Mouse (Mus musculus) retina, postnatal 7 days (tissue): Measurements from ENCODE around the gene Mrps24.

ENCODE experiments used
- DNase-seq: peaks from one replicate; pipeline ENCODE4 v3.0.0-alpha.2; 2012; ENCODE audit warnings: low read depth, low spot score

Mrps24 gene

DNA sequence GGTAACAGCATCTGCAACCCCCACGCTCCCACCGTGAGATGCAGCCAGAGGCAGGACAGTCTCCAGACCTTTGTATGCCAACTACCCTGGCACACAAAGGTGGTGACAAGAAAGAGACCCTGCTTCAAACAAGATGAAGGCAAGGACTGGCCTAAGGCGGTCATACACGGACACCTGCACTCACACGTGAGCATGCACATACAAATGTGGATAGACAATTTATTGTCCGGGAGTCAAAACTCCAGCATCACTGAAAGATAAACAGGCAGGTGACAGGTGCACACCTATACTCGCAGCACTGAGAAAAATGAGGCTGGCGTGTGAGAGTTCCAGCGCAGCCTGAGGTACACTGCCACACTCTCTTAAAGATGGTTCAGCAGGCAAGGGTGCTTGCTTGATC, 9.5 kb downstream of the Mrps24 start:
- no peak for DNase-seq

DNA sequence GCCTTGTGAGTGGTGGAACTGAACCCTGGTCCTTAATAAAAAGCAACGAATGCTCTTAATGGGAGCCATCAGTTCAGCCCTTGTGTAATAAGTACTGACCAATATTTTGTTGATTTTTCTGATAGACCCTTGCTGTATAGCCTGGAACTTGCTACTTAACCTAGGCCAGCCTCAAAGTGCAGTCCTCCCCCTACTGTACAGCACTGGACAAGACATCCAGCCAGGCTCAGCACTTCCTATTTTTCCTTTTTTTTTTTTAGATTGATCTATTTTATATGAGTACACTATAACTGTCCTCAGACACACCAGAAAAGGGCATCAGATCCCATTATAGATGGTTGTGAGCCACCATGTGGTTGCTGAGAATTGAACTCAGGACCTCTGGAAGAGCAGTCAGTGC, 12.1 kb downstream of the Mrps24 start:
- DNase-seq = no peak

DNA sequence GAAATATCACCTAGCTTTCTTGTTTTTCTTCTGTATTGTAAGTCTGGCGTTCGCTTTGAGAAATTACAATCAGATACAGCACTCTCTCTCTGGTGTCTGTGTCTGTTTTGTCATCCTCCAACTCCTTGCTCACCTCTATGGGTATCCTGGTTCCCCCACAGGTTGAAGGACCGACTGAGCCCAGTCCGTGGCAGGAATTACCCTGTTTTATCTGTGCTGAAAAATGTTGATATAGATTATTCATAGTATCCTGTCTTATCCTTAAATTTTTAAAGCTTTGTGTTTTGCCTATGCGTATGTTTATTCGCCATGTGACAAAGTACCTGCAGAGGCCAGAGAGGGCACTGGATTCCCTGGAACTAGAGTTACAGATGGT, 12.5 kb downstream of the Mrps24 start:
- no peak for DNase-seq

DNA sequence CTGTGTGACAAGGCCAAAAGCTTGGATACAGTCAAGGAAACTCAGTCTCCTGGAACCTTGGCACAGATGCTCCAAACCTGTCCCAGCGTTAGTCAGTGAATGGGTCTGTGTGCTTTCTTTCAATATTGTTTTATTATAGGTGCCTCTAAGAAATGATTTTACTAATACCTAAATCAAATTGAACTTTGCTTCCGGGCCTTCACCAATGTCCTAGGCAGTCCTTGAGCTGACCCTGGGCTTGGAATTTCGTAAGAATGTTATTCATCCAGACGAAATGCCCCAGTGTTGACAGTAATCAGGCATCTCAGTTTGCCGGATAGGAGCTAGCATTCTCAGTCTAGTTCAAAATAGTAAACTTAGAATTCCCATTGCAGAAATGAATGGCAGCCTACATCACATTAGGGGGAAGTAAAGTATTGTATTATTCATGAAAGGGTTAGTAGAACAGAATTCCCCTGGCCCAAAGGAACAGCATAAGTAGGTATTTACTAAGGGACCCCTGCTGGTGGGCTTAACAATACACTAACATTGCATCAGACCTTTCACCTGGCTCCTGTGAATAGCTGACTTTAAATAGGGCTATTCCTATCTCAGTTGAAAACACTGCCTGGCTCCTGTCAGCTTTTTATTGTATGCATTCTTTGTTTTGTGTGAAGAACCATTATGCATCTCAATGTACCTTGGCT, 13.1 kb downstream of the Mrps24 start:
- no peak for DNase-seq

DNA sequence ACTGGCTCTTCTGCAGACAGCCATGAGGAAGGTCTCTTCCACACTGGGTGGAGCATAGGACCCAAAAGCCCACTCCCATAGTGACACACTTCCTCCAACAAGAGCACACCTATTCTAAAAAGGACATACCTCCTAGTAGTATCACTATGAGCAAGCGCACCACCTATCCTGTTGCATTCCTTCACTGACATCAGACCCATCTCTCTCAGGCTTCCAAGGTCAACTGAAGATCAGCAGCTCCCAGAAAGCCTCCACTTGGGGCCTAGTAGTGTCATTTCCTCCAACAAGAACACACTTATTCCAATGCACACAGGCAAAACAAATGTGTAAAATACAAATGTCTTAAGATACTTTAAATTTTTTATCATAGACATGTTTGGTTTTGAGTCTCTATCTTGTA, 13.7 kb downstream of the Mrps24 start:
- DNase-seq = no peak

DNA sequence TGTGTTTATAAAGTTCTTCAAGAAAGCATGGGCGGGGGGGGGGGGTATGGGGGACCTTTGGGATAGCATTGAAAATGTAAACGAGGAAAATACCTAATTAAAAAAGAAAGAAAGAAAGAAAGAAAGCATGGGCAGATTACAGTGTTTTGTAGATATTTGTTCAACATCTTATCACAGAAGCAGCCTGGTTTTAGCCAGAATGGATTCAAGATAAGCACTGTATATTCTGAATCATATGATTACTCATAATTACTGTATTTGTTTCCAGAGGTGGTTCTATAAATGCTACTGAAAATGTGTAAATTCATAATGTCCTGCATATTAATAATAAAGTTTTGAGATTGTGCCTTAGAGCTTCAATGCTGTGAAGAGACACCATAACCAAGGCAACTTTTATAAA, 14.2 kb downstream of the Mrps24 start:
- DNase-seq = no peak

DNA sequence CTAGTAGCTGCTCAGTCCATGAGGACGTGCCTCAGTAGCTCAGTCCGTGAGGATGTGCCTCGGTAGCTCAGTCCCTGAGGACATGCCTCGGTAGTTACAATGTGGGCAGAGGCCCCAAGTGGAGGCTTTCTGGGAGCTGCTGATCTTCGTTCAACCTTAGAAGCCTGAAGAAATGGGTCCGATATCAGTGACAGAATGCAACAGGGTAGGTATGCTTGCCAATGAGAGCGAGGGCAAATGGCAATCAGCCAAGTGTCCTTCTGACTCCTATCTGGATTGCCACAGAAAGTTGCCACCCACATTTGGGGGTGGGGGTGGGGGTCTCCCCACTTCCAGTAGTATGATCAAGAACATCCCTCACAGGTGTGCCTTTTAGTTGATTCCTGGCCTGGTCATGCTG, 14.7 kb downstream of the Mrps24 start:
- DNase-seq = no peak

DNA sequence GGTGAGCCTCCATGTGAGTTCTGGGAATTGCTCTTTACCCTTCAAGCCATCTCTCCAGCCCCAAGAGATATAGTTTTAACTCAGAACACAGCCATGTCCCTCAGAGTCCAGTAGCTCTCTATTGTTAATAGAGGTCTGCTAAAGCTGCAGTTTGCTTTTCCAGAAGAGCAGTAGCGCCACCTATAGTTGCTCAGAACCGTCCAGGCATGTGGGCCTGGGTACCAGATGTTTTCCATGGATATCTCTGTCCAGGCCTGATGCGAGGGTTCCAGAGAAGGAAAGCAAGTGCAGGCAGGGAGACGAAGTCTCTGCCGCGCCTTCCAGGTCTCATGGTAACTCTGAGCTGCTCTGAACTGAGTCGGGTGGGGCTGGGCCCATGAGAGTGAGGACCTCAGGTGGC, 23.7 kb downstream of the Mrps24 start:
- no peak for DNase-seq

DNA sequence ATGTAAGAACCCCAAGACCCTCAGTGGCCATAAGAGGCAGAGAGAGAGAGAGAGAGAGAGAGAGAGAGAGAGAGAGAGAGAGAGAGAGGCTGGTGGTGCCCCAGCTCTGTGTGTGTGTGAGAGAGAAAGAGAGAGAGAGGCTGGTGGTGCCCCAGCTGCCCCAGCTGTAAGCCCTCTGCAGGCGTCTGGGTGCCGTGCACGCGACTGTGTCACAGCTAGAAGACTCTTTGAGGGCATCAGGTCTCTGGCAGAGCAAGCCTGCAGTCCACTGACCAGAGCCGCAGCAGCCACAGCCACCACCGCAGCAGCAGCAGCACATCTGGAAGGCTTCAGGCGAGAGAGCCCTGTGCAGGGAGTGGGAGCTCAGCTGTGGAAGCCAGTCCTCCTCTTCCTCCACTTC, 31.2 kb downstream of the Mrps24 start:
- DNase-seq = no peak

DNA sequence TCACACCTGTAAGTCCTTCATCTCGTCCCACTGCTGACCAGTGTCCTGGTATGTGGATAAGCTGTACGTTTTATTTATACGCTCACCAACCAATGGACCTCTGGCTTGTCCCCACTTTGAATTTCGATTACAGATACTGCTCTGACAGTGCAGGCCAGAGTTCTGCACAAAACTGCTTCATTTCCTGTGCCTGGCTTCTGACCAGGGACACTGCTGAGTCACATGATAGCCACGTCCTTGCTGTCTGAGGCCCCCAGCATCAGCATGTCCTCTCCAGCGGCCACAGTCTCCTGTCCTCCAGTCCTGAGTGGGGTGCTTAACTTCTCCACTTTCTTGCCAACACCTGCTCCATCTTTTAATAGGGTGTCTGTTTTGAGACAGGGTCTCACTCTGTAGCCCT, 32.9 kb downstream of the Mrps24 start:
- no peak for DNase-seq
